Mouse (Mus musculus) ES-Bruce4 (cell line): ENCODE measurements around the gene Pibf1.

ENCODE experiments used
- CTCF ChIP-seq: IDR thresholded peaks from one replicate; pipeline ENCODE4 v1.8.1; 2011; ENCODE audit warnings: low read depth, low read length
- EP300 ChIP-seq: IDR thresholded peaks from 2 replicates; pipeline ENCODE4 v1.6.1; 2011; ENCODE audit warnings: low read depth, low read length; ENCODE audit not compliant: insufficient read depth
- POLR2A ChIP-seq: IDR thresholded peaks from one replicate; pipeline ENCODE4 v1.8.1; 2011; ENCODE audit warnings: low read length; ENCODE audit not compliant: insufficient read depth

GRCm38 (mm10) chr14:99159940-99160339 lies 60.7 kb downstream of the Pibf1 start:
- no peak for TF ChIP-seq POLR2A
- no peak for TF ChIP-seq CTCF
- no peak for TF ChIP-seq EP300
